Mouse (Mus musculus) heart, embryonic 13.5 days (tissue): ENCODE data around the gene Zic3. TPM values are rescaled to one million over a fixed set of nuclear protein-coding genes. Genes with fewer than 3 reads are reported as not detected.

ENCODE experiments used
- ATAC-seq: fragments of 200-750 bp; cut with Nextera tagmentation; 2 replicates; pipeline ENCODE4 v1.8.0; 2017; ENCODE audit warnings: moderate TSS enrichment; ENCODE audit not compliant: insufficient number of reproducible peaks, low FRiP score, low TSS enrichment; ENCODE audit errors: extremely low read depth
- H3K27ac ChIP-seq: fragments of 300-500 bp; sonication (generic); replicated peaks from 2 replicates; pipeline ENCODE4 v1.5.1; 2015; ENCODE audit warnings: moderate library complexity, mild to moderate bottlenecking, inconsistent platforms
- H3K27me3 ChIP-seq: fragments of 300-500 bp; sonication (generic); replicated peaks from 2 replicates; pipeline ENCODE4 v1.6.1; 2015; ENCODE audit warnings: mild to moderate bottlenecking, inconsistent platforms
- H3K36me3 ChIP-seq: fragments of 300-500 bp; sonication (generic); 2 replicates; pipeline ENCODE4 v1.6.1; 2015; ENCODE audit warnings: mild to moderate bottlenecking, inconsistent platforms
- H3K4me1 ChIP-seq: fragments of 300-500 bp; sonication (generic); 2 replicates; pipeline ENCODE4 v1.6.1; 2015; ENCODE audit warnings: inconsistent platforms
- H3K4me2 ChIP-seq: fragments of 300-500 bp; sonication (generic); 2 replicates; pipeline ENCODE4 v1.6.1; 2015; ENCODE audit warnings: inconsistent platforms, mild to moderate bottlenecking, moderate library complexity
- H3K4me3 ChIP-seq: fragments of 300-500 bp; sonication (generic); 2 replicates; pipeline ENCODE4 v1.5.1; 2015; ENCODE audit warnings: moderate library complexity, mild to moderate bottlenecking, inconsistent platforms
- H3K9ac ChIP-seq: fragments of 300-500 bp; sonication (generic); 2 replicates; pipeline ENCODE4 v1.6.1; 2015; ENCODE audit warnings: inconsistent platforms, mild to moderate bottlenecking, moderate library complexity
- H3K9me3 ChIP-seq: fragments of 300-500 bp; sonication (generic); 2 replicates; pipeline ENCODE4 v1.6.1; 2016; ENCODE audit warnings: inconsistent platforms
- WGBS: fragments of 180-500 bp; shearing (Covaris S2); methylation state at CpG from one replicate; pipeline ENCODE4 v1.1.7; 2015; ENCODE audit warnings: mixed read lengths; 5-methylcytosine and 5-hydroxymethylcytosine counted together
- polyA plus RNA-seq: library from polyadenylated mRNA; unstranded; fragments of >200 nt; fragmentation: Nextera tagmentation; extraction: Ambion mirVana; gene quantifications from 2 replicates; pipeline ENCODE4 v1.2.1, GENCODE M21; 2015

Zic3 gene
- polyA plus RNA-seq, 1 experiment from 2014 or later, result 0.13 TPM

GRCm38 (mm10) chrX:58028858-58029257 is 6.4 kb downstream of the Zic3 start:
- H3K4me2 ChIP-seq, result no peak overlapping the region
- 8% methylated on average over 8 of the region's 8 CpGs for WGBS
- no peaks in the 10 kb centered on the region for H3K36me3 ChIP-seq
- peaks cover 95% of the 10 kb centered on the region for H3K27me3 ChIP-seq
- H3K27ac ChIP-seq, result no peak overlapping the region
- no peak overlapping the region for H3K9ac ChIP-seq
- H3K4me1 ChIP-seq, result peaks cover 6% of the 10 kb centered on the region
- no peaks in the 10 kb centered on the region for H3K9me3 ChIP-seq
- no peak overlapping the region for H3K4me3 ChIP-seq
- ATAC-seq, result no peak

- peak overlapping the region; percentile 40; the same call in 1 of the 2 replicates for H3K9ac ChIP-seq
- peak overlapping the region; percentile 72 for H3K4me2 ChIP-seq
- no peak overlapping the region for H3K27ac ChIP-seq
- peaks cover 91% of the 10 kb centered on the region for H3K27me3 ChIP-seq
- H3K4me1 ChIP-seq, result peaks cover 6% of the 10 kb centered on the region
- WGBS, result 11% methylated on average over 44 of the region's 48 CpGs
- no peaks in the 10 kb centered on the region for H3K36me3 ChIP-seq
- peak overlapping the region; percentile 53 for H3K4me3 ChIP-seq
- no peaks in the 10 kb centered on the region for H3K9me3 ChIP-seq
- peak; percentile 81; the same call in 1 of the 2 replicates for ATAC-seq
Measured at GRCm38 (mm10) chrX:58030100-58030834, 7.8 kb downstream of the Zic3 start.

- Histone ChIP-seq H3K27me3 (peaks cover 89% of the 10 kb centered on the region), H3K27ac (no peak overlapping the region), H3K4me2 (peak overlapping the region; percentile 72), H3K9me3 (no peaks in the 10 kb centered on the region), H3K4me3 (peak overlapping the region; percentile 53), H3K36me3 (no peaks in the 10 kb centered on the region), H3K4me1 (peaks cover 6% of the 10 kb centered on the region), H3K9ac (no peak overlapping the region)
- no peak for ATAC-seq
- 18% methylated on average over 52 of the region's 56 CpGs for WGBS
Measured at GRCm38 (mm10) chrX:58030835-58031670, 8.6 kb downstream of the Zic3 start.

- Histone ChIP-seq H3K27me3 (peaks cover 90% of the 10 kb centered on the region), H3K4me2 (peak overlapping the region; percentile 72), H3K36me3 (no peaks in the 10 kb centered on the region), H3K9me3 (no peaks in the 10 kb centered on the region), H3K4me1 (peaks cover 6% of the 10 kb centered on the region), H3K27ac (no peak overlapping the region), H3K9ac (no peak overlapping the region), H3K4me3 (peak overlapping the region; percentile 53)
- 9% methylated on average over 56 of the region's 56 CpGs for WGBS
- no peak for ATAC-seq
Measured at GRCm38 (mm10) chrX:58031671-58032605, 9.4 kb downstream of the Zic3 start.

GRCm38 (mm10) chrX:58032622-58033021 is 10.1 kb downstream of the Zic3 start:
- no peak overlapping the region for H3K4me2 ChIP-seq
- H3K4me3 ChIP-seq, result no peak overlapping the region; the same call in 1 of the 2 replicates
- no peak for ATAC-seq
- peaks cover 6% of the 10 kb centered on the region for H3K4me1 ChIP-seq
- H3K9ac ChIP-seq, result no peak overlapping the region
- peaks cover 88% of the 10 kb centered on the region for H3K27me3 ChIP-seq
- no peaks in the 10 kb centered on the region for H3K36me3 ChIP-seq
- 12% methylated on average over 7 of the region's 7 CpGs for WGBS
- no peaks in the 10 kb centered on the region for H3K9me3 ChIP-seq
- no peak overlapping the region for H3K27ac ChIP-seq

- Histone ChIP-seq H3K4me3 (0 out of 2 replicates have a peak overlapping the region, but pooled peaks have one; percentile 9), H3K36me3 (no peaks in the 10 kb centered on the region), H3K4me1 (peaks cover 6% of the 10 kb centered on the region), H3K4me2 (no peak overlapping the region; the same call in 1 of the 2 replicates), H3K27me3 (peaks cover 88% of the 10 kb centered on the region), H3K27ac (no peak overlapping the region), H3K9me3 (no peaks in the 10 kb centered on the region), H3K9ac (no peak overlapping the region)
- ATAC-seq, result no peak
- WGBS, result 12% methylated on average over 22 of the region's 22 CpGs
Measured at GRCm38 (mm10) chrX:58033521-58033920, 11.0 kb downstream of the Zic3 start.

GRCm38 (mm10) chrX:58038061-58039007 is 15.8 kb downstream of the Zic3 start:
- ATAC-seq, result no peak; the same call in 1 of the 2 replicates
- H3K9ac ChIP-seq, result peak overlapping the region; percentile 52
- no peaks in the 10 kb centered on the region for H3K36me3 ChIP-seq
- peak overlapping the region; percentile 52 for H3K4me3 ChIP-seq
- H3K9me3 ChIP-seq, result no peaks in the 10 kb centered on the region
- H3K27ac ChIP-seq, result no peak overlapping the region
- peak overlapping the region; percentile 67 for H3K4me2 ChIP-seq
- 12% methylated on average over 67 of the region's 70 CpGs for WGBS
- peaks cover 66% of the 10 kb centered on the region for H3K27me3 ChIP-seq
- H3K4me1 ChIP-seq, result no peaks in the 10 kb centered on the region

GRCm38 (mm10) chrX:58039703-58040102 is 17.2 kb downstream of the Zic3 start:
- no peak overlapping the region for H3K4me2 ChIP-seq
- no peaks in the 10 kb centered on the region for H3K4me1 ChIP-seq
- no peaks in the 10 kb centered on the region for H3K9me3 ChIP-seq
- ATAC-seq, result no peak
- no peak overlapping the region for H3K9ac ChIP-seq
- peaks cover 53% of the 10 kb centered on the region for H3K27me3 ChIP-seq
- no peak overlapping the region for H3K27ac ChIP-seq
- H3K36me3 ChIP-seq, result no peaks in the 10 kb centered on the region
- WGBS, result 35% methylated on average over 4 of the region's 4 CpGs
- H3K4me3 ChIP-seq, result no peak overlapping the region

GRCm38 (mm10) chrX:58041865-58042264 is 19.4 kb downstream of the Zic3 start:
- no peak overlapping the region for H3K9ac ChIP-seq
- no peak for ATAC-seq
- no peaks in the 10 kb centered on the region for H3K9me3 ChIP-seq
- peaks cover 40% of the 10 kb centered on the region for H3K27me3 ChIP-seq
- H3K4me1 ChIP-seq, result no peaks in the 10 kb centered on the region
- H3K27ac ChIP-seq, result no peak overlapping the region
- WGBS, result 48% methylated on average over 3 of the region's 3 CpGs
- H3K36me3 ChIP-seq, result no peaks in the 10 kb centered on the region
- no peak overlapping the region for H3K4me3 ChIP-seq
- no peak overlapping the region for H3K4me2 ChIP-seq

- Histone ChIP-seq H3K9me3 (no peaks in the 10 kb centered on the region), H3K4me1 (no peaks in the 10 kb centered on the region), H3K4me3 (no peak overlapping the region), H3K27me3 (peaks cover 36% of the 10 kb centered on the region), H3K36me3 (no peaks in the 10 kb centered on the region), H3K9ac (no peak overlapping the region), H3K4me2 (no peak overlapping the region), H3K27ac (no peak overlapping the region)
- no peak for ATAC-seq
- WGBS, result 58% methylated on average over 4 of the region's 4 CpGs
Measured at GRCm38 (mm10) chrX:58042512-58042911, 20.0 kb downstream of the Zic3 start.
